1 mouse cellular context compared by ENCODE assay signal in the genomic region with DNA sequence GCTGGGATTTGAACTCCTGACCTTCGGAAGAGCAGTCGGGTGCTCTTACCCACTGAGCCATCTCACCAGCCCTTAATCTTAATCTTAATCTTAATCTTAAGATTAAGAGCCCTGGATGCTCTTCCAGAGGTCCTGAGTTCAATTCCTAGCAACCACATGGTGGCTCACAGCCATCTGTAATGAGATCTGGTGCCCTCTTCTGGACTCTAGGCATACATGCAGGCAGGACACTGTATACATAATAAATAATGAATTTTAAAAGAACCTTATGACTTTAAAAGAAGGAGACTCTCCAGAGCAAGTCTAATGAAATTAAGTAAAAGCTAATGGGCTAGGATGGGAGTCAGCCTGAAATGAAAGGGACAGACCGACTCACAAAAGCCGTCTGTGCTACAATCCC.
TF ChIP-seq lines count a peak whose summit lies in the region.

No protein-coding gene starts in this region.

TF ChIP-seq in CH12.LX, 34 proteins besides CTCF, POLR2A, EP300 and RAD21:
- peak; percentile 31; the same call in 1 of the 2 replicates for TF ChIP-seq SMC3 (IDR thresholded peaks at IDR 0.05; ENCODE audit: low read depth, low read length)
